Mouse (Mus musculus): ENCODE results near the gene Cyb5b. TPM values are rescaled to one million over a fixed set of nuclear protein-coding genes. Genes with fewer than 3 reads are reported as not detected.

Gene Cyb5b
- polyA plus RNA-seq, 1 experiment from 2014 or later = 165 TPM

GRCm38 (mm10) chr8:107138338-107138737, 12.1 kb upstream of the Cyb5b start:
- no peaks in the 10 kb centered on the region for H3K27me3 ChIP-seq (ENCODE audit: control insufficient read depth, insufficient read depth, low read length)
- no peak for DNase-seq (ENCODE audit: low spot score)
- WGBS = 93% methylated on average over 5 of the region's 5 CpGs
- H3K36me3 ChIP-seq (ENCODE audit: control insufficient read depth, insufficient read depth, low read length) = no peaks in the 10 kb centered on the region
- H3K4me2 ChIP-seq (ENCODE audit: low read depth) = no peak overlapping the region
- no peak overlapping the region for H3K9ac ChIP-seq (ENCODE audit: low read length)
- no peak overlapping the region for H3K4me3 ChIP-seq (ENCODE audit: low read depth, low read length)
- H3K27ac ChIP-seq (ENCODE audit: low read depth, low read length) = no peak overlapping the region
- ATAC-seq (ENCODE audit: insufficient read depth, low FRiP score, low TSS enrichment) = no peak
- no peaks in the 10 kb centered on the region for H3K9me3 ChIP-seq (ENCODE audit: control insufficient read depth, low read length)
- H3K4me1 ChIP-seq (ENCODE audit: control insufficient read depth, insufficient read depth, low read length) = no peaks in the 10 kb centered on the region

- H3K9ac ChIP-seq (ENCODE audit: low read length) = no peak overlapping the region
- no peak overlapping the region for H3K27ac ChIP-seq (ENCODE audit: low read depth, low read length)
- H3K4me2 ChIP-seq (ENCODE audit: low read depth) = no peak overlapping the region
- DNase-seq (ENCODE audit: low spot score) (no peak), ATAC-seq (ENCODE audit: insufficient read depth, low FRiP score, low TSS enrichment) (no peak)
- no peak overlapping the region for H3K4me3 ChIP-seq (ENCODE audit: low read depth, low read length)
- H3K36me3 ChIP-seq (ENCODE audit: control insufficient read depth, insufficient read depth, low read length) = no peaks in the 10 kb centered on the region
- WGBS = 51% methylated on average over 13 of the region's 13 CpGs
- no peaks in the 10 kb centered on the region for H3K4me1 ChIP-seq (ENCODE audit: control insufficient read depth, insufficient read depth, low read length)
- H3K9me3 ChIP-seq (ENCODE audit: control insufficient read depth, low read length) = no peaks in the 10 kb centered on the region
- no peaks in the 10 kb centered on the region for H3K27me3 ChIP-seq (ENCODE audit: control insufficient read depth, insufficient read depth, low read length)
These were observed 10.6 kb upstream of the Cyb5b start for GRCm38 (mm10) chr8:107139704-107140470.

GRCm38 (mm10) chr8:107142539-107142938, 7.9 kb upstream of the Cyb5b start:
- H3K4me2 ChIP-seq (ENCODE audit: low read depth) = no peak overlapping the region
- H3K9ac ChIP-seq (ENCODE audit: low read length) = no peak overlapping the region
- no peaks in the 10 kb centered on the region for H3K27me3 ChIP-seq (ENCODE audit: control insufficient read depth, insufficient read depth, low read length)
- DNase-seq (ENCODE audit: low spot score) = no peak
- 87% methylated on average over 4 of the region's 4 CpGs for WGBS
- H3K4me1 ChIP-seq (ENCODE audit: control insufficient read depth, insufficient read depth, low read length) = no peaks in the 10 kb centered on the region
- H3K9me3 ChIP-seq (ENCODE audit: control insufficient read depth, low read length) = no peaks in the 10 kb centered on the region
- no peak for ATAC-seq (ENCODE audit: insufficient read depth, low FRiP score, low TSS enrichment)
- H3K36me3 ChIP-seq (ENCODE audit: control insufficient read depth, insufficient read depth, low read length) = no peaks in the 10 kb centered on the region
- no peak overlapping the region for H3K4me3 ChIP-seq (ENCODE audit: low read depth, low read length)
- no peak overlapping the region for H3K27ac ChIP-seq (ENCODE audit: low read depth, low read length)

- DNase-seq (ENCODE audit: low spot score) = no peak
- Histone ChIP-seq H3K4me1 (ENCODE audit: control insufficient read depth, insufficient read depth, low read length) (no peaks in the 10 kb centered on the region), H3K27me3 (ENCODE audit: control insufficient read depth, insufficient read depth, low read length) (no peaks in the 10 kb centered on the region), H3K4me3 (ENCODE audit: low read depth, low read length) (no peak overlapping the region), H3K9ac (ENCODE audit: low read length) (no peak overlapping the region), H3K36me3 (ENCODE audit: control insufficient read depth, insufficient read depth, low read length) (no peaks in the 10 kb centered on the region), H3K9me3 (ENCODE audit: control insufficient read depth, low read length) (no peaks in the 10 kb centered on the region), H3K4me2 (ENCODE audit: low read depth) (no peak overlapping the region), H3K27ac (ENCODE audit: low read depth, low read length) (no peak overlapping the region)
- no peak for ATAC-seq (ENCODE audit: insufficient read depth, low FRiP score, low TSS enrichment)
- 50% methylated on average over 4 of the region's 4 CpGs for WGBS
These were observed 6.9 kb upstream of the Cyb5b start for GRCm38 (mm10) chr8:107143501-107143900.

- Histone ChIP-seq H3K4me2 (ENCODE audit: low read depth) (no peak overlapping the region), H3K9me3 (ENCODE audit: control insufficient read depth, low read length) (no peaks in the 10 kb centered on the region), H3K27me3 (ENCODE audit: control insufficient read depth, insufficient read depth, low read length) (no peaks in the 10 kb centered on the region), H3K9ac (ENCODE audit: low read length) (no peak overlapping the region), H3K27ac (ENCODE audit: low read depth, low read length) (no peak overlapping the region), H3K4me3 (ENCODE audit: low read depth, low read length) (no peak overlapping the region), H3K4me1 (ENCODE audit: control insufficient read depth, insufficient read depth, low read length) (peaks cover under 1% of the 10 kb centered on the region; the same call in 1 of the 2 replicates), H3K36me3 (ENCODE audit: control insufficient read depth, insufficient read depth, low read length) (no peaks in the 10 kb centered on the region)
- no peak for DNase-seq (ENCODE audit: low spot score)
- ATAC-seq (ENCODE audit: insufficient read depth, low FRiP score, low TSS enrichment) = no peak
These were observed 4.3 kb upstream of the Cyb5b start for GRCm38 (mm10) chr8:107146186-107146585.

- Histone ChIP-seq H3K27me3 (ENCODE audit: control insufficient read depth, insufficient read depth, low read length) (no peaks in the 10 kb centered on the region), H3K4me2 (ENCODE audit: low read depth) (no peak overlapping the region), H3K9ac (ENCODE audit: low read length) (no peak overlapping the region), H3K4me3 (ENCODE audit: low read depth, low read length) (no peak overlapping the region), H3K9me3 (ENCODE audit: control insufficient read depth, low read length) (no peaks in the 10 kb centered on the region), H3K4me1 (ENCODE audit: control insufficient read depth, insufficient read depth, low read length) (peaks cover 5% of the 10 kb centered on the region; the same call in 1 of the 2 replicates), H3K36me3 (ENCODE audit: control insufficient read depth, insufficient read depth, low read length) (no peaks in the 10 kb centered on the region), H3K27ac (ENCODE audit: low read depth, low read length) (no peak overlapping the region)
- 62% methylated on average over 5 of the region's 5 CpGs for WGBS
- no peak for ATAC-seq (ENCODE audit: insufficient read depth, low FRiP score, low TSS enrichment)
- no peak for DNase-seq (ENCODE audit: low spot score)
These were observed 1.6 kb upstream of the Cyb5b start for GRCm38 (mm10) chr8:107148802-107149201.

GRCm38 (mm10) chr8:107150057-107150403, 410 bp upstream of the Cyb5b start:
- Histone ChIP-seq H3K27ac (ENCODE audit: low read depth, low read length) (no peak overlapping the region), H3K4me2 (ENCODE audit: low read depth) (peak overlapping the region; percentile 53), H3K9me3 (ENCODE audit: control insufficient read depth, low read length) (no peaks in the 10 kb centered on the region), H3K27me3 (ENCODE audit: control insufficient read depth, insufficient read depth, low read length) (no peaks in the 10 kb centered on the region), H3K4me3 (ENCODE audit: low read depth, low read length) (peak overlapping the region; percentile 57), H3K4me1 (ENCODE audit: control insufficient read depth, insufficient read depth, low read length) (peaks cover 5% of the 10 kb centered on the region; the same call in 1 of the 2 replicates), H3K36me3 (ENCODE audit: control insufficient read depth, insufficient read depth, low read length) (no peaks in the 10 kb centered on the region), H3K9ac (ENCODE audit: low read length) (peak overlapping the region; percentile 67; the same call in 1 of the 2 replicates)
- ATAC-seq (ENCODE audit: insufficient read depth, low FRiP score, low TSS enrichment) (peak; percentile 22), DNase-seq (ENCODE audit: low spot score) (no peak)
- WGBS = 22% methylated on average over 6 of the region's 6 CpGs

- Histone ChIP-seq H3K9me3 (ENCODE audit: control insufficient read depth, low read length) (no peaks in the 10 kb centered on the region), H3K27ac (ENCODE audit: low read depth, low read length) (no peak overlapping the region), H3K4me2 (ENCODE audit: low read depth) (peak overlapping the region; percentile 53), H3K36me3 (ENCODE audit: control insufficient read depth, insufficient read depth, low read length) (peaks cover 8% of the 10 kb centered on the region), H3K4me1 (ENCODE audit: control insufficient read depth, insufficient read depth, low read length) (peaks cover 5% of the 10 kb centered on the region; the same call in 1 of the 2 replicates), H3K4me3 (ENCODE audit: low read depth, low read length) (peak overlapping the region; percentile 57), H3K9ac (ENCODE audit: low read length) (peak overlapping the region; percentile 67), H3K27me3 (ENCODE audit: control insufficient read depth, insufficient read depth, low read length) (no peaks in the 10 kb centered on the region)
- ATAC-seq (ENCODE audit: insufficient read depth, low FRiP score, low TSS enrichment) (no peak), DNase-seq (ENCODE audit: low spot score) (peak; percentile 18)
- 82% methylated on average over 7 of the region's 7 CpGs for WGBS
These were observed 926 bp downstream of the Cyb5b start for GRCm38 (mm10) chr8:107151212-107151920.

Data from neural tube, embryonic 11.5 days (tissue).